Mouse (Mus musculus) left cerebral cortex, adult 2 months (tissue): ENCODE data around the gene Sik1. TPM values are rescaled to one million over a fixed set of nuclear protein-coding genes. Genes with fewer than 3 reads are reported as not detected.
A peak's percentile ranks its signal among the peaks of the same experiment; 100 is the strongest.

Source experiments
- DNase-seq, 2 experiments: peaks; one replicate each; pipeline ENCODE4 v3.0.0; 2021 to 2022; ENCODE audit warnings: low spot score in 2 of 2, mixed read lengths in 1 of 2; ENCODE audit errors: extremely low spot score in 1 of 2
- H3K27ac ChIP-seq: fragments of 200-600 bp; 2 replicates; pipeline ENCODE4 v1.8.1; 2022
- H3K4me3 ChIP-seq: fragments of 200-600 bp; 2 replicates; pipeline ENCODE4 v1.8.1; 2022
- CTCF ChIP-seq: fragments of 200-600 bp; IDR thresholded peaks from 2 replicates; pipeline ENCODE4 v1.8.1; 2022; ENCODE audit warnings: antibody characterized with exemption, mild to moderate bottlenecking, moderate library complexity
- intact Hi-C: fragments of 180-260 bp; cut with DNase I; formaldehyde crosslinking; loops from one replicate; pipeline ENCODE4 v1.15.1; 2025
- total RNA-seq, 2 experiments: library from RNA; stranded (reverse); gene quantifications; 2 replicates each; pipeline ENCODE4 v1.2.3; 2021

Gene Sik1
- total RNA-seq, 2 experiments from 2014 or later: 24.5 to 39.5 TPM

GRCm38 (mm10) chr17:31825678-31826077 lies 29.9 kb downstream of the Sik1 start:
- intact Hi-C loops: no loop called here
- DNase-seq: no peak
- no peak overlapping the region for H3K27ac ChIP-seq
- H3K4me3 ChIP-seq: no peak overlapping the region
- TF ChIP-seq CTCF: no peak

- Histone ChIP-seq H3K4me3 (no peak overlapping the region), H3K27ac (no peak overlapping the region)
- no peak for DNase-seq
- no peak for TF ChIP-seq CTCF
- intact Hi-C loops: no loop called here
Observed at GRCm38 (mm10) chr17:31824812-31825211, 30.8 kb downstream of the Sik1 start.

- no peak overlapping the region for H3K27ac ChIP-seq
- DNase-seq: no peak
- intact Hi-C loops: no loop called here
- no peak overlapping the region for H3K4me3 ChIP-seq
- no peak for TF ChIP-seq CTCF
Observed at GRCm38 (mm10) chr17:31821136-31821933, 34.3 kb downstream of the Sik1 start.

GRCm38 (mm10) chr17:31820099-31820846 lies 35.3 kb downstream of the Sik1 start:
- no peak for TF ChIP-seq CTCF
- intact Hi-C loops: no loop called here
- no peak overlapping the region for H3K27ac ChIP-seq
- no peak overlapping the region for H3K4me3 ChIP-seq
- DNase-seq: no peak

- Histone ChIP-seq H3K27ac (no peak overlapping the region), H3K4me3 (no peak overlapping the region)
- intact Hi-C loops: no loop called here
- TF ChIP-seq CTCF: no peak
- DNase-seq: no peak
Observed at GRCm38 (mm10) chr17:31819372-31819771, 36.2 kb downstream of the Sik1 start.

GRCm38 (mm10) chr17:31817815-31818214 lies 37.8 kb downstream of the Sik1 start:
- intact Hi-C loops: no loop called here
- no peak overlapping the region for H3K27ac ChIP-seq

GRCm38 (mm10) chr17:31817203-31817602 lies 38.4 kb downstream of the Sik1 start:
- TF ChIP-seq CTCF: no peak
- intact Hi-C loops: no loop called here
- DNase-seq: peak in 1 of 2 experiments; percentile 41
- no peak overlapping the region for H3K4me3 ChIP-seq
- no peak overlapping the region for H3K27ac ChIP-seq

More at GRCm38 (mm10) chr17:31817815-31818214, 37.8 kb downstream of the Sik1 start:
- no peak for TF ChIP-seq CTCF
- H3K4me3 ChIP-seq: no peak overlapping the region
- DNase-seq: no peak

GRCm38 (mm10) chr17:31814848-31815247 lies 40.8 kb downstream of the Sik1 start:
- peak in 1 of 2 experiments; percentile 30 for DNase-seq
- Histone ChIP-seq H3K4me3 (no peak overlapping the region), H3K27ac (no peak overlapping the region)
- intact Hi-C loops: loop anchor here (2.0 kb wide), 1 partner anchor 70 kb away; no protein-coding TSS in a partner anchor
- TF ChIP-seq CTCF: no peak

- H3K27ac ChIP-seq: no peak overlapping the region
- H3K4me3 ChIP-seq: no peak overlapping the region
- DNase-seq: no peak
- intact Hi-C loops: loop anchor here (2.0 kb wide), 1 partner anchor 71 kb away; no protein-coding TSS in a partner anchor
- TF ChIP-seq CTCF: no peak
Observed at GRCm38 (mm10) chr17:31813938-31814622, 41.5 kb downstream of the Sik1 start.

GRCm38 (mm10) chr17:31811333-31811732 lies 44.3 kb downstream of the Sik1 start:
- intact Hi-C loops: no loop called here
- no peak for TF ChIP-seq CTCF
- H3K4me3 ChIP-seq: no peak overlapping the region
- no peak for DNase-seq
- no peak overlapping the region for H3K27ac ChIP-seq

GRCm38 (mm10) chr17:31809894-31810293 lies 45.7 kb downstream of the Sik1 start:
- Histone ChIP-seq H3K27ac (no peak overlapping the region), H3K4me3 (0 out of 2 replicates have a peak overlapping the region, but pooled peaks have one; percentile 13)
- TF ChIP-seq CTCF: no peak
- intact Hi-C loops: no loop called here
- DNase-seq: no peak

GRCm38 (mm10) chr17:31809136-31809535 lies 46.5 kb downstream of the Sik1 start:
- no peak for DNase-seq
- intact Hi-C loops: no loop called here
- H3K4me3 ChIP-seq: no peak overlapping the region
- H3K27ac ChIP-seq: no peak overlapping the region
- no peak for TF ChIP-seq CTCF
